Mouse (Mus musculus): ENCODE data around the gene 9130023H24Rik.

GRCm38 (mm10) chr7:128265411-128265810 lies 27.6 kb upstream of the 9130023H24Rik start, which contains the start of gene Slc5a2:
- TF ChIP-seq TCF12 (IDR thresholded peaks at IDR 0.05; ENCODE audit: insufficient read depth, poor library complexity, severe bottlenecking) (no peak), MAX (IDR thresholded peaks at IDR 0.05; ENCODE audit: low read depth) (no peak), POLR2AphosphoS2 (IDR thresholded peaks at IDR 0.05; ENCODE audit: insufficient read length, low read depth) (no peak), POLR2A (IDR thresholded peaks at IDR 0.05; ENCODE audit: insufficient read length, low read depth) (no peak), MYOD1 (IDR thresholded peaks at IDR 0.05; ENCODE audit: control insufficient read depth in 1 of 3, insufficient read length in 2 of 3, low read depth in 2 of 3) (no peak)
